Mouse (Mus musculus) spleen, adult 2 months (tissue): ENCODE measurements around the gene Cryga.

Experiments used
- CTCF ChIP-seq: fragments of 200-500 bp; IDR thresholded peaks from 2 replicates; pipeline ENCODE4 v1.5.1; 2011; ENCODE audit warnings: mild to moderate bottlenecking, inconsistent platforms; ENCODE audit not compliant: insufficient read depth, insufficient read length, insufficient replicate concordance; ENCODE audit errors: extremely low read depth
- POLR2A ChIP-seq: fragments of 200-500 bp; IDR thresholded peaks from 2 replicates; pipeline ENCODE4 v1.6.1; 2011; ENCODE audit warnings: low read depth, low read length, inconsistent platforms

- TF ChIP-seq CTCF (no peak), POLR2A (no peak)
Observed at GRCm38 (mm10) chr1:65103273-65103672, at the start of gene Cryga.
